Mouse (Mus musculus): ENCODE data around the gene Cers6.

DNA sequence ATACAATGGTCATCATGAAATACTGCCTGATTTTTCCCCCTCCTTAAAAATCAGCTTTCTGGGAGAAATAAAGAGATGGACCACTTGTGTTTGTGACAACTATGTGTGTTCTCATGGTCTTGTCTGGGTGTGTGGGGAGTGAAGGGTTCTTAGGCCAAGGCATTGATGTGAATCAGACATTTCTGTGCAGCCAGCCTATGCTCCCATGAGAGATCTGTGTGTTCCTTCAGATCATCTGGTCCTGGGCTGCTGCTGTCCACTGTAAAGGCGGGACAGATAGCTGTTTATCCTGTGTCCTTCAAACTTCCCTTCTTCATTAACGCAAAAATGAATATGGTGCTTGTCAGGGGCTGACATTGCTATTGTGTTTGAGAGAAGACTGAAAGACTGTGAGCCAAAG is 150.6 kb downstream of the Cers6 start:
- TF ChIP-seq CTCF (IDR thresholded peaks at IDR 0.05; ENCODE audit: low read depth, low read length) (no peak), POLR2A (IDR thresholded peaks at IDR 0.05; ENCODE audit: extremely low read depth, insufficient read depth, low read length) (no peak)

Measured in liver, adult 2 months (tissue).